Mouse (Mus musculus) cerebellum, adult 2 months (tissue): Measurements from ENCODE around the gene Ass1.

Experiments used
- CTCF ChIP-seq: fragments of 200-500 bp; IDR thresholded peaks from 2 replicates; pipeline ENCODE4 v1.5.1; 2011; ENCODE audit warnings: low read depth, mild to moderate bottlenecking, control low read depth, low read length, moderate library complexity, borderline replicate concordance; ENCODE audit not compliant: insufficient read depth
- POLR2A ChIP-seq: fragments of 200-500 bp; IDR thresholded peaks from 2 replicates; pipeline ENCODE4 v1.6.1; 2011; ENCODE audit warnings: low read length, control low read depth, borderline replicate concordance; ENCODE audit not compliant: insufficient read depth

- TF ChIP-seq CTCF (no peak), POLR2A (no peak)
Observed at GRCm38 (mm10) chr2:31502616-31503522, 32.9 kb downstream of the Ass1 start.
